Mouse (Mus musculus): ENCODE measurements around the gene Sec31a. TPM values are rescaled to one million over a fixed set of nuclear protein-coding genes. Genes with fewer than 3 reads are reported as not detected.

Sec31a gene
- polyA plus RNA-seq, 1 experiment from 2014 or later: 125 TPM

Other genes with a start within 250 kb of the Sec31a start
- gene Lin54, start 84.4 kb upstream of the Sec31a start, polyA plus RNA-seq (2016; fragmentation: Nextera tagmentation; extraction: Ambion mirVana): 14.2 and 15.4 TPM in 2 replicates
- gene Cops4, start 102.1 kb upstream of the Sec31a start, polyA plus RNA-seq (2016; fragmentation: Nextera tagmentation; extraction: Ambion mirVana): 236 and 237 TPM in 2 replicates
- gene Plac8, start 156.0 kb upstream of the Sec31a start, polyA plus RNA-seq (2016; fragmentation: Nextera tagmentation; extraction: Ambion mirVana): 3.7 and 4.2 TPM in 2 replicates

Data from embryonic facial prominence, embryonic 10.5 days (tissue).